Mouse (Mus musculus): ENCODE measurements around the gene 1110051M20Rik.
A peak's percentile ranks its signal among the peaks of the same experiment; 100 is the strongest.

Gene 1110051M20Rik

GRCm38 (mm10) chr2:91258830-91259229, 185.7 kb downstream of the 1110051M20Rik start:
- no peak for TF ChIP-seq GATA4 (IDR thresholded peaks at IDR 0.05; ENCODE audit: insufficient replicate concordance, low read length)

GRCm38 (mm10) chr2:91258054-91258453, 186.4 kb downstream of the 1110051M20Rik start:
- TF ChIP-seq GATA4 (IDR thresholded peaks at IDR 0.05; ENCODE audit: insufficient replicate concordance, low read length), result no peak

- no peak for TF ChIP-seq GATA4 (IDR thresholded peaks at IDR 0.05; ENCODE audit: insufficient replicate concordance, low read length)
Observed at GRCm38 (mm10) chr2:91257126-91257980, 187.2 kb downstream of the 1110051M20Rik start.

GRCm38 (mm10) chr2:91256256-91257125, 188.0 kb downstream of the 1110051M20Rik start:
- no peak for TF ChIP-seq GATA4 (IDR thresholded peaks at IDR 0.05; ENCODE audit: insufficient replicate concordance, low read length)

- TF ChIP-seq GATA4 (IDR thresholded peaks at IDR 0.05; ENCODE audit: insufficient replicate concordance, low read length), result no peak
Observed at GRCm38 (mm10) chr2:91255661-91256150, 188.8 kb downstream of the 1110051M20Rik start, which contains the start of gene Pacsin3. Pacsin3 (plus strand) TSS chr2:91255954.

- TF ChIP-seq GATA4 (IDR thresholded peaks at IDR 0.05; ENCODE audit: insufficient replicate concordance, low read length), result no peak
Observed at GRCm38 (mm10) chr2:91254725-91255380, 189.7 kb downstream of the 1110051M20Rik start.

GRCm38 (mm10) chr2:91252512-91252911, 192.0 kb downstream of the 1110051M20Rik start:
- no peak for TF ChIP-seq GATA4 (IDR thresholded peaks at IDR 0.05; ENCODE audit: insufficient replicate concordance, low read length)

GRCm38 (mm10) chr2:91252001-91252400, 192.5 kb downstream of the 1110051M20Rik start:
- TF ChIP-seq GATA4 (IDR thresholded peaks at IDR 0.05; ENCODE audit: insufficient replicate concordance, low read length), result no peak

GRCm38 (mm10) chr2:91248366-91248765, 196.1 kb downstream of the 1110051M20Rik start:
- TF ChIP-seq GATA4 (IDR thresholded peaks at IDR 0.05; ENCODE audit: insufficient replicate concordance, low read length), result no peak

GRCm38 (mm10) chr2:91244557-91245228, 199.8 kb downstream of the 1110051M20Rik start:
- TF ChIP-seq GATA4 (IDR thresholded peaks at IDR 0.05; ENCODE audit: insufficient replicate concordance, low read length), result no peak

- TF ChIP-seq GATA4 (IDR thresholded peaks at IDR 0.05; ENCODE audit: insufficient replicate concordance, low read length), result no peak
Observed at GRCm38 (mm10) chr2:91243416-91243815, 201.1 kb downstream of the 1110051M20Rik start.

- no peak for TF ChIP-seq GATA4 (IDR thresholded peaks at IDR 0.05; ENCODE audit: insufficient replicate concordance, low read length)
Observed at GRCm38 (mm10) chr2:91242547-91242946, 202.0 kb downstream of the 1110051M20Rik start.

- TF ChIP-seq GATA4 (IDR thresholded peaks at IDR 0.05; ENCODE audit: insufficient replicate concordance, low read length), result 0 out of 2 replicates have a peak, but pooled peaks have one; percentile 49
Observed at GRCm38 (mm10) chr2:91237511-91238080, 206.9 kb downstream of the 1110051M20Rik start.

Measured in liver, adult (tissue).